Mouse (Mus musculus) heart, postnatal 4 days (tissue): ENCODE measurements around the gene Park7. TPM values are rescaled to one million over a fixed set of nuclear protein-coding genes. Genes with fewer than 3 reads are reported as not detected.
A peak's percentile ranks its signal among the peaks of the same experiment; 100 is the strongest.
"Not testable (repeated sequence)": the region's sequence is repeated elsewhere in the genome, so short reads cannot be mapped to it uniquely, and the experiment has no call there.

Source experiments
- DNase-seq: peaks from one replicate; pipeline ENCODE4 v3.0.0; 2021
- total RNA-seq, 2 experiments: library from RNA; stranded (reverse); gene quantifications; 2 replicates each; pipeline ENCODE4 v1.2.3; 2021

Gene Park7
- total RNA-seq, 2 experiments from 2014 or later: 187 to 190 TPM

GRCm38 (mm10) chr4:150910164-150910951 lies 3.9 kb downstream of the Park7 start:
- DNase-seq: no peak

GRCm38 (mm10) chr4:150909451-150910156 lies 4.6 kb downstream of the Park7 start:
- peak; percentile 99 for DNase-seq

- not testable (repeated sequence) for DNase-seq
Observed at GRCm38 (mm10) chr4:150908512-150908911, 5.7 kb downstream of the Park7 start.

- DNase-seq: no peak
Observed at GRCm38 (mm10) chr4:150907099-150907498, 7.1 kb downstream of the Park7 start.

- no peak for DNase-seq
Observed at GRCm38 (mm10) chr4:150903091-150903742, 11.0 kb downstream of the Park7 start.

GRCm38 (mm10) chr4:150902062-150902461 lies 12.2 kb downstream of the Park7 start:
- DNase-seq: no peak

GRCm38 (mm10) chr4:150901651-150902050 lies 12.6 kb downstream of the Park7 start:
- DNase-seq: peak; percentile 88

- no peak for DNase-seq
Observed at GRCm38 (mm10) chr4:150900486-150900885, 13.8 kb downstream of the Park7 start.

GRCm38 (mm10) chr4:150898716-150899365 lies 15.4 kb downstream of the Park7 start:
- peak; percentile 81 for DNase-seq

- DNase-seq: no peak
Observed at GRCm38 (mm10) chr4:150896896-150897624, 17.2 kb downstream of the Park7 start.

- no peak for DNase-seq
Observed at GRCm38 (mm10) chr4:150894718-150895501, 19.3 kb downstream of the Park7 start.

GRCm38 (mm10) chr4:150891308-150891707 lies 22.9 kb downstream of the Park7 start:
- no peak for DNase-seq

- DNase-seq: peak; percentile 44
Observed at GRCm38 (mm10) chr4:150889955-150890315, 24.3 kb downstream of the Park7 start.

GRCm38 (mm10) chr4:150889273-150889954 lies 24.8 kb downstream of the Park7 start:
- DNase-seq: no peak

- no peak for DNase-seq
Observed at GRCm38 (mm10) chr4:150888492-150888891, 25.7 kb downstream of the Park7 start.

GRCm38 (mm10) chr4:150887903-150888302 lies 26.3 kb downstream of the Park7 start:
- DNase-seq: no peak

GRCm38 (mm10) chr4:150882632-150883031 lies 31.6 kb downstream of the Park7 start:
- DNase-seq: no peak

- DNase-seq: no peak
Observed at GRCm38 (mm10) chr4:150880364-150880763, 33.9 kb downstream of the Park7 start.

- no peak for DNase-seq
Observed at GRCm38 (mm10) chr4:150879631-150880030, 34.6 kb downstream of the Park7 start.

- no peak for DNase-seq
Observed at GRCm38 (mm10) chr4:150875393-150875792, 38.8 kb downstream of the Park7 start.

- not testable (repeated sequence) for DNase-seq
Observed at GRCm38 (mm10) chr4:150874416-150874815, 39.8 kb downstream of the Park7 start.
